Mouse (Mus musculus) liver, embryonic 14.5 days (tissue): Measurements from ENCODE around the gene Fas. TPM values are rescaled to one million over a fixed set of nuclear protein-coding genes. Genes with fewer than 3 reads are reported as not detected.
A peak's percentile ranks its signal among the peaks of the same experiment; 100 is the strongest.

Experiments
- ATAC-seq: fragments of 200-750 bp; cut with Nextera tagmentation; 2 replicates; pipeline ENCODE4 v1.8.0; 2017; ENCODE audit warnings: moderate number of reproducible peaks, mild to moderate bottlenecking, moderate library complexity; ENCODE audit not compliant: insufficient read depth
- DNase-seq, 3 experiments: peaks; one replicate each; pipeline ENCODE4 v3.0.0-alpha.2; 2012 to 2013; ENCODE audit warnings: low read depth in 3 of 3, low spot score in 3 of 3
- H3K27ac ChIP-seq: fragments of 300-500 bp; sonication (generic); 2 replicates; pipeline ENCODE4 v1.5.1; 2014; ENCODE audit warnings: moderate library complexity, mild to moderate bottlenecking, control low read depth, inconsistent platforms
- H3K27me3 ChIP-seq: fragments of 300-500 bp; sonication (generic); 2 replicates; pipeline ENCODE4 v1.6.1; 2014; ENCODE audit warnings: mild to moderate bottlenecking, low read length, moderate library complexity; ENCODE audit not compliant: control insufficient read depth, insufficient read depth
- H3K36me3 ChIP-seq: fragments of 300-500 bp; sonication (generic); replicated peaks from 2 replicates; pipeline ENCODE4 v1.6.1; 2014; ENCODE audit warnings: low read depth; ENCODE audit not compliant: control insufficient read depth, insufficient read depth
- H3K4me1 ChIP-seq, 2 experiments: fragments of 200-500 bp in 1 of 2; fragments of 300-500 bp in 1 of 2; sonication (generic) in 1 of 2; replicated peaks; 2 replicates each; pipeline ENCODE4 v1.6.1; 2012 to 2014; ENCODE audit warnings: antibody characterized with exemption in 1 of 2, inconsistent platforms in 1 of 2, low read length in 1 of 2; ENCODE audit not compliant: control insufficient read depth in 2 of 2, insufficient read depth in 2 of 2
- H3K4me2 ChIP-seq: fragments of 300-500 bp; sonication (generic); 2 replicates; pipeline ENCODE4 v1.6.1; 2014; ENCODE audit warnings: low read depth, mild to moderate bottlenecking, control low read depth, moderate library complexity
- H3K4me3 ChIP-seq, 2 experiments: fragments of 200-500 bp in 1 of 2; fragments of 300-500 bp in 1 of 2; sonication (generic) in 1 of 2; 2 replicates each; pipeline ENCODE4 v1.5.1; 2012 to 2014; ENCODE audit warnings: low read depth in 2 of 2, low read length in 2 of 2, mild to moderate bottlenecking in 2 of 2, control low read depth in 1 of 2, inconsistent platforms in 1 of 2, moderate library complexity in 1 of 2; ENCODE audit not compliant: insufficient read depth in 1 of 2
- H3K9ac ChIP-seq: fragments of 300-500 bp; sonication (generic); replicated peaks from 2 replicates; pipeline ENCODE4 v1.6.1; 2014; ENCODE audit warnings: mild to moderate bottlenecking, control low read depth, moderate library complexity
- H3K9me3 ChIP-seq: fragments of 300-500 bp; sonication (generic); 2 replicates; pipeline ENCODE4 v1.6.1; 2016; ENCODE audit warnings: low read length, mixed read lengths; ENCODE audit not compliant: control insufficient read depth
- CTCF ChIP-seq: IDR thresholded peaks from 2 replicates; pipeline ENCODE4 v1.5.1; 2016; ENCODE audit warnings: antibody characterized with exemption, low read depth, control low read depth
- EP300 ChIP-seq: IDR thresholded peaks from 2 replicates; pipeline ENCODE4 v1.6.1; 2016; ENCODE audit warnings: antibody characterized with exemption, low read depth
- WGBS: fragments of 180-500 bp; shearing (Covaris S2); extraction: QIAGEN DNeasy Blood & Tissue Kit; methylation state at CpG from one replicate; pipeline ENCODE4 v1.1.7; 2014; ENCODE audit not compliant: insufficient replicate concordance; 5-methylcytosine and 5-hydroxymethylcytosine counted together
- polyA plus RNA-seq, 2 experiments: library from polyadenylated mRNA; depleted of rRNA in 1 of 2; stranded (reverse) in 1 of 2; unstranded in 1 of 2; fragments of >200 nt; fragmentation: Nextera tagmentation in 1 of 2; extraction: Ambion mirVana in 1 of 2; gene quantifications; 2 replicates each; pipeline versions ENCODE4 v1.2.1 to v1.2.3; 2012 to 2014

Gene Fas
- polyA plus RNA-seq, 2 experiments = 0.99 to 2.1 TPM

DNA sequence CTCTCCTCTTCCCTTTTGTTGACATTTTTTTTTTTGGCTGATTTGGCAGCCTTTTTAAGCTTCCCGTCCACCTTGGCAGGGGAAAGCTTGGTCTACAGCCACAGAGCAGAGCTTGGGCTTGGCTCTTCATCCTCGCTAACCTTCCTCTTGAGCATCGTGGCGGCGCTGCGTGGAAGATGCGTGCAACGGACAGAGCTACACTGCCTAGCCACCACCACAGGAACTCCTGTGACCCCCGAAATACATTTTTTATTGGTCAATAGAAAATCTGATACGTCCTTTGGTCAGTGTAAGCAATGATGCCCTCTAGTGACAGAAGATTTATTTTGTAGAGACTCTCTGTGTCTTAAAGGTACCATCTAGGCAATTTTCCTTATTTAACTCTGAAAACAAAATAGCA, 6.1 kb upstream of the Fas start:
- no peaks in the 10 kb centered on the region for H3K9me3 ChIP-seq
- no peaks in the 10 kb centered on the region for H3K4me1 ChIP-seq
- ATAC-seq (no peak), DNase-seq (no peak)
- WGBS = 36% methylated on average over 10 of the region's 10 CpGs
- H3K36me3 ChIP-seq = no peaks in the 10 kb centered on the region
- no peak overlapping the region for H3K27ac ChIP-seq
- H3K9ac ChIP-seq = no peak overlapping the region
- H3K4me3 ChIP-seq = no peak overlapping the region
- H3K27me3 ChIP-seq = no peaks in the 10 kb centered on the region
- H3K4me2 ChIP-seq = no peak overlapping the region
- TF ChIP-seq CTCF (peak; percentile 15; the same call in 1 of the 2 replicates), EP300 (no peak)

DNA sequence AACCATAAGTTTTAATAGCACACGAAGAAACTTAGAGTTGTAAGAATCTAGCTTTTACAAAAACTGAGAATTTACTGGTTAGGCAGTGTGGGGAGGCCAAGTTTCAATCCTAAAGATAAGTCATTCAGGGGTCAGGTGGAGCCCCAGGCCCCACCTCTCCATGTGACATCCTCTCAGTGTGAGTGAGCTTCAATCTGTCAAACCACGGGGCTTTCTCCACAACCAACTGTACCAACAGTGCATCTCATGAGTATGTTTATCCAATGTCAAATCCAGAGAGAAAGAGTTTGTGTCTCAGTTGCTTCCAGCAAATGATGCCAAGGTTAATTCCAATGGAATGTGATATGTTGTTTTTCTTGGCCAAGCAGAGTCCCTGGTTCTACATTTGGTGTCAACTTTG, 5.6 kb upstream of the Fas start:
- no peak overlapping the region for H3K4me2 ChIP-seq
- no peaks in the 10 kb centered on the region for H3K27me3 ChIP-seq
- no peaks in the 10 kb centered on the region for H3K36me3 ChIP-seq
- no peaks in the 10 kb centered on the region for H3K4me1 ChIP-seq
- no peak for DNase-seq
- H3K9me3 ChIP-seq = no peaks in the 10 kb centered on the region
- no peak overlapping the region for H3K27ac ChIP-seq
- ATAC-seq = no peak
- 27% methylated on average over 2 of the region's 2 CpGs for WGBS
- TF ChIP-seq EP300 (no peak), CTCF (no peak)
- no peak overlapping the region for H3K4me3 ChIP-seq
- H3K9ac ChIP-seq = no peak overlapping the region

DNA sequence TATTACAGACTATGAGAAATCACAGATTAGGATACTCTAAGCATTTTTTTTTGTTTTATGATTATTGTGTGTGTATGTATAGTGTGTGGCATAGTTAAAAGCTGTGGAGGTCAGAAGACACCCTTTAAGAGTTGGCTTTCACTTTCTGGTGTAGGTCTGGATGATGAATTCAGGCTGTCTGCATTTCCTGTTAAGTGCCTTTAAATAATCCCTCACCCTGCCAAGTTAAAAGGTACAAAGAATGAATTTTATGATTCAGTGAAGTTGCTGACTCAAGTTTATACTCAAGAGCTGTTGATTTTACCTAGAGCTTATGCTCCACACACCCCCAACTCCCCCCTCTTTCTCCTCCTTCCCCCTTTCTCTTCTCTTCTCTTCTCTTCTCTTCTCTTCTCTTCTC, 3.2 kb upstream of the Fas start:
- ATAC-seq = no peak
- no peak for TF ChIP-seq CTCF
- no peak for TF ChIP-seq EP300
- Histone ChIP-seq H3K4me3 (no peak overlapping the region), H3K4me2 (no peak overlapping the region), H3K27ac (no peak overlapping the region), H3K9me3 (no peaks in the 10 kb centered on the region), H3K36me3 (no peaks in the 10 kb centered on the region), H3K4me1 (0 out of 4 replicates have a peak, but pooled peaks cover 0 to 3% of the 10 kb centered on the region in 2 experiments), H3K27me3 (no peaks in the 10 kb centered on the region), H3K9ac (no peak overlapping the region)
- DNase-seq = no peak

DNA sequence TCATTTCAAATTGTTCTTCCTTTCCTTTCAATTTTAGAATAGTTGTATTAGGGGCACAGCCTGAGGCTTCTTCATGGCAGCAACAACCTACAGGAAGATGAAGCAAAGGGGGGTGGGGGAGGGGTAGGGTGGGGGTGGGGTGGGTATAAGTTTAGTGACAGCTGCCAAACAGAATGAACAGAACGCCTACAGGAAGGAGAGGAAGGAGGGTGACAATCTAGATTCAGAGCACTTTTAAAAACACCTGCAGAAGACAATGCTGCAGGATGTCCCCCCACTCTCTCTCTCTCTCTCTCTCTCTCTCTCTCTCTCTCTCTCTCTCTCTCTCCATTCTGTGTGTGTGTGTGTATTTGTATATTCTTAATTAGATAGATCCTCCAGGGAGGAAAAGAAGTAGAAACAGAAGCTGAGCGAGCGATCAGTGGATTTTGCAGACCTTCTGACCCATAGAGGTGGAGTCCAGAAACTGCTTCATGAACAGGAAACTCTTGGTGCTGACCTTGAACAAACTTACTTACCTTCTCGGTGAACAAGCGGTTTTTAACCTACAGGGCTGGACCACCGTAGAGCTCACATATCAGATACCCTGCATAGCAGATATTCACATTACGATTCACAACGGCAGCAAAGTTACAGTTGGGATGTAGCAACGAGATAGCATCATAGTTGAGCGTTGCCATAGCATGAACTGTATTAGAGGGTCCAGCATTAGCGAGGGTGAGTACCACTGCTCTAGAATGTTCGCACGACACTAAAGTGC, 2.6 kb upstream of the Fas start:
- no peak overlapping the region for H3K27ac ChIP-seq
- H3K36me3 ChIP-seq = no peaks in the 10 kb centered on the region
- TF ChIP-seq CTCF (no peak), EP300 (no peak)
- no peak for ATAC-seq
- no peak overlapping the region for H3K4me3 ChIP-seq
- H3K27me3 ChIP-seq = no peaks in the 10 kb centered on the region
- WGBS = 32% methylated on average over 13 of the region's 13 CpGs
- 0 out of 4 replicates have a peak, but pooled peaks cover 0 to 3% of the 10 kb centered on the region in 2 experiments for H3K4me1 ChIP-seq
- no peaks in the 10 kb centered on the region for H3K9me3 ChIP-seq
- DNase-seq = no peak
- no peak overlapping the region for H3K9ac ChIP-seq
- H3K4me2 ChIP-seq = no peak overlapping the region

DNA sequence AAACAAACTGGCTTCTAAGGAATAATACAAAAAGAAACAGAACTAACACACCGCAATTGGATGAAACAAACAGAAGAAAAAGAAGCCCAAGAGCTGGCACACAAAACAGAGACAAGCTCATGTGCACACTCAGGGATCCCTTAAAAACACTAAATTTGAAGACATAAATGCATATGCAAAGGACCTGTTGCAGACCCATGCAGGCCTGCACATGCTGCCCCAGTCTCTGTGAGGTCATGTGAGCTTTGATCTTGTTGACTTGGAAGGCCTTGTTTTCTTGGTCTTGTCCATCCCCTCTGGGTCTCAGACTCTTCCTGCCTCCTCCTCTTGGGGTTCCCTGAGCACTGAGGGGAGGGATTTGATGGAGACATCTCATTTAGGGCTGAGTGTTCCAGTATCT, 1.8 kb upstream of the Fas start:
- H3K9ac ChIP-seq = no peak overlapping the region
- no peaks in the 10 kb centered on the region for H3K27me3 ChIP-seq
- H3K4me3 ChIP-seq = no peak overlapping the region
- H3K9me3 ChIP-seq = no peaks in the 10 kb centered on the region
- DNase-seq = no peak
- no peak overlapping the region for H3K4me2 ChIP-seq
- 65% methylated on average over 1 of the region's 1 CpGs for WGBS
- H3K36me3 ChIP-seq = no peaks in the 10 kb centered on the region
- H3K27ac ChIP-seq = no peak overlapping the region
- TF ChIP-seq CTCF = no peak
- TF ChIP-seq EP300 = no peak
- peaks cover 0 to 3% of the 10 kb centered on the region in 2 experiments; a peak in 1 of 4 replicates for H3K4me1 ChIP-seq
- ATAC-seq = no peak
